Mouse (Mus musculus): ENCODE results near the gene Psen2. TPM values are rescaled to one million over a fixed set of nuclear protein-coding genes. Genes with fewer than 3 reads are reported as not detected.

Psen2 gene
- polyA plus RNA-seq, 1 experiment from 2014 or later: 7.9 TPM

GRCm38 (mm10) chr1:180229906-180230305 lies 33.3 kb downstream of the Psen2 start:
- H3K9me3 ChIP-seq: no peaks in the 10 kb centered on the region
- H3K4me1 ChIP-seq: peaks cover 16% of the 10 kb centered on the region
- 86% methylated on average over 7 of the region's 7 CpGs for WGBS
- ATAC-seq (ENCODE audit: low FRiP score): no peak
- no peak overlapping the region for H3K4me2 ChIP-seq
- no peak overlapping the region for H3K4me3 ChIP-seq (replicated peaks)
- no peak overlapping the region for H3K9ac ChIP-seq
- no peaks in the 10 kb centered on the region for H3K36me3 ChIP-seq (replicated peaks)
- H3K27me3 ChIP-seq: peaks cover 7% of the 10 kb centered on the region; the same call in 1 of the 2 replicates
- H3K27ac ChIP-seq: no peak overlapping the region

GRCm38 (mm10) chr1:180228854-180229253 lies 34.4 kb downstream of the Psen2 start:
- ATAC-seq (ENCODE audit: low FRiP score): no peak
- WGBS: 91% methylated on average over 12 of the region's 12 CpGs
- no peak overlapping the region for H3K4me3 ChIP-seq (replicated peaks)

GRCm38 (mm10) chr1:180226766-180227165 lies 36.5 kb downstream of the Psen2 start:
- Histone ChIP-seq H3K4me2 (peak overlapping the region; percentile 73; the same call in 1 of the 2 replicates), H3K36me3 (replicated peaks) (no peaks in the 10 kb centered on the region), H3K27ac (no peak overlapping the region; the same call in 1 of the 2 replicates), H3K27me3 (peaks cover 13% of the 10 kb centered on the region), H3K9me3 (no peaks in the 10 kb centered on the region), H3K4me3 (replicated peaks) (peak overlapping the region; percentile 44; the same call in 1 of the 2 replicates), H3K4me1 (peaks cover 16% of the 10 kb centered on the region), H3K9ac (no peak overlapping the region)
- no peak for ATAC-seq (ENCODE audit: low FRiP score)
- WGBS: 68% methylated on average over 3 of the region's 3 CpGs

More at GRCm38 (mm10) chr1:180228854-180229253, 34.4 kb downstream of the Psen2 start:
- Histone ChIP-seq H3K4me2 (no peak overlapping the region), H3K27ac (no peak overlapping the region), H3K9me3 (no peaks in the 10 kb centered on the region), H3K9ac (no peak overlapping the region), H3K36me3 (replicated peaks) (no peaks in the 10 kb centered on the region), H3K4me1 (peaks cover 16% of the 10 kb centered on the region), H3K27me3 (peaks cover 7% of the 10 kb centered on the region; the same call in 1 of the 2 replicates)

GRCm38 (mm10) chr1:180226221-180226713 lies 37.0 kb downstream of the Psen2 start:
- Histone ChIP-seq H3K27me3 (peaks cover 13% of the 10 kb centered on the region), H3K4me3 (replicated peaks) (peak overlapping the region; percentile 44), H3K9me3 (no peaks in the 10 kb centered on the region), H3K27ac (no peak overlapping the region), H3K4me1 (peaks cover 16% of the 10 kb centered on the region), H3K4me2 (peak overlapping the region; percentile 73), H3K9ac (peak overlapping the region; percentile 30), H3K36me3 (replicated peaks) (no peaks in the 10 kb centered on the region)
- 14% methylated on average over 12 of the region's 12 CpGs for WGBS
- ATAC-seq (ENCODE audit: low FRiP score): peak; percentile 69

GRCm38 (mm10) chr1:180225500-180226220 lies 37.6 kb downstream of the Psen2 start:
- 17% methylated on average over 21 of the region's 21 CpGs for WGBS
- Histone ChIP-seq H3K27me3 (peaks cover 13% of the 10 kb centered on the region), H3K4me3 (replicated peaks) (peak overlapping the region; percentile 44), H3K9ac (peak overlapping the region; percentile 30), H3K36me3 (replicated peaks) (no peaks in the 10 kb centered on the region), H3K4me2 (peak overlapping the region; percentile 73), H3K4me1 (peaks cover 16% of the 10 kb centered on the region), H3K27ac (no peak overlapping the region), H3K9me3 (no peaks in the 10 kb centered on the region)
- ATAC-seq (ENCODE audit: low FRiP score): peak; percentile 91

GRCm38 (mm10) chr1:180222007-180222406 lies 41.2 kb downstream of the Psen2 start:
- Histone ChIP-seq H3K4me3 (replicated peaks) (no peak overlapping the region), H3K4me1 (peaks cover 16% of the 10 kb centered on the region), H3K27me3 (peaks cover 9% of the 10 kb centered on the region), H3K9me3 (no peaks in the 10 kb centered on the region), H3K9ac (no peak overlapping the region), H3K27ac (no peak overlapping the region), H3K36me3 (replicated peaks) (no peaks in the 10 kb centered on the region), H3K4me2 (no peak overlapping the region)
- no peak for ATAC-seq (ENCODE audit: low FRiP score)
- 100% methylated on average over 1 of the region's 1 CpGs for WGBS

- H3K27ac ChIP-seq: no peak overlapping the region
- H3K4me1 ChIP-seq: peaks cover 7% of the 10 kb centered on the region
- peaks cover 9% of the 10 kb centered on the region for H3K27me3 ChIP-seq
- no peak for ATAC-seq (ENCODE audit: low FRiP score)
- no peaks in the 10 kb centered on the region for H3K36me3 ChIP-seq (replicated peaks)
- no peaks in the 10 kb centered on the region for H3K9me3 ChIP-seq
- no peak overlapping the region for H3K4me2 ChIP-seq
- H3K9ac ChIP-seq: no peak overlapping the region
- WGBS: 92% methylated on average over 19 of the region's 19 CpGs
- no peak overlapping the region for H3K4me3 ChIP-seq (replicated peaks)
These were observed 42.3 kb downstream of the Psen2 start for GRCm38 (mm10) chr1:180220791-180221542.

- Histone ChIP-seq H3K4me3 (replicated peaks) (no peak overlapping the region), H3K36me3 (replicated peaks) (no peaks in the 10 kb centered on the region), H3K9me3 (no peaks in the 10 kb centered on the region), H3K4me2 (no peak overlapping the region), H3K27me3 (no peaks in the 10 kb centered on the region), H3K27ac (no peak overlapping the region), H3K4me1 (no peaks in the 10 kb centered on the region), H3K9ac (no peak overlapping the region)
- no peak for ATAC-seq (ENCODE audit: low FRiP score)
- 65% methylated on average over 5 of the region's 5 CpGs for WGBS
These were observed 46.5 kb downstream of the Psen2 start for GRCm38 (mm10) chr1:180216541-180217276.

GRCm38 (mm10) chr1:180215044-180215443 lies 48.2 kb downstream of the Psen2 start:
- H3K4me3 ChIP-seq (replicated peaks): no peak overlapping the region
- no peaks in the 10 kb centered on the region for H3K27me3 ChIP-seq
- H3K27ac ChIP-seq: no peak overlapping the region
- peak; percentile 57; the same call in 1 of the 2 replicates for ATAC-seq (ENCODE audit: low FRiP score)
- H3K9ac ChIP-seq: no peak overlapping the region
- H3K4me1 ChIP-seq: no peaks in the 10 kb centered on the region
- no peaks in the 10 kb centered on the region for H3K36me3 ChIP-seq (replicated peaks)
- no peaks in the 10 kb centered on the region for H3K9me3 ChIP-seq
- no peak overlapping the region for H3K4me2 ChIP-seq
- WGBS: 22% methylated on average over 4 of the region's 4 CpGs

- no peak for ATAC-seq (ENCODE audit: low FRiP score)
- H3K9me3 ChIP-seq: no peaks in the 10 kb centered on the region
- no peak overlapping the region for H3K4me3 ChIP-seq (replicated peaks)
- H3K4me2 ChIP-seq: no peak overlapping the region
- no peaks in the 10 kb centered on the region for H3K36me3 ChIP-seq (replicated peaks)
- no peaks in the 10 kb centered on the region for H3K4me1 ChIP-seq
- H3K27ac ChIP-seq: no peak overlapping the region
- no peaks in the 10 kb centered on the region for H3K27me3 ChIP-seq
- 90% methylated on average over 5 of the region's 5 CpGs for WGBS
- H3K9ac ChIP-seq: no peak overlapping the region
These were observed 50.3 kb downstream of the Psen2 start for GRCm38 (mm10) chr1:180212911-180213310.

- H3K9me3 ChIP-seq: no peaks in the 10 kb centered on the region
- H3K9ac ChIP-seq: no peak overlapping the region
- no peak overlapping the region for H3K27ac ChIP-seq
- H3K4me3 ChIP-seq (replicated peaks): no peak overlapping the region
- no peaks in the 10 kb centered on the region for H3K27me3 ChIP-seq
- no peaks in the 10 kb centered on the region for H3K36me3 ChIP-seq (replicated peaks)
- ATAC-seq (ENCODE audit: low FRiP score): no peak
- H3K4me1 ChIP-seq: no peaks in the 10 kb centered on the region
- no peak overlapping the region for H3K4me2 ChIP-seq
- 87% methylated on average over 9 of the region's 9 CpGs for WGBS
These were observed 52.4 kb downstream of the Psen2 start for GRCm38 (mm10) chr1:180210781-180211271.

- Histone ChIP-seq H3K27ac (no peak overlapping the region), H3K9ac (no peak overlapping the region), H3K4me1 (no peaks in the 10 kb centered on the region), H3K36me3 (replicated peaks) (no peaks in the 10 kb centered on the region), H3K27me3 (no peaks in the 10 kb centered on the region), H3K9me3 (no peaks in the 10 kb centered on the region), H3K4me2 (no peak overlapping the region), H3K4me3 (replicated peaks) (no peak overlapping the region)
- ATAC-seq (ENCODE audit: low FRiP score): no peak
- WGBS: 78% methylated on average over 4 of the region's 4 CpGs
These were observed 53.2 kb downstream of the Psen2 start for GRCm38 (mm10) chr1:180210031-180210432.

Data from forebrain, embryonic 12.5 days (tissue).